Mouse (Mus musculus): ENCODE measurements around the gene Zfp664.

DNA sequence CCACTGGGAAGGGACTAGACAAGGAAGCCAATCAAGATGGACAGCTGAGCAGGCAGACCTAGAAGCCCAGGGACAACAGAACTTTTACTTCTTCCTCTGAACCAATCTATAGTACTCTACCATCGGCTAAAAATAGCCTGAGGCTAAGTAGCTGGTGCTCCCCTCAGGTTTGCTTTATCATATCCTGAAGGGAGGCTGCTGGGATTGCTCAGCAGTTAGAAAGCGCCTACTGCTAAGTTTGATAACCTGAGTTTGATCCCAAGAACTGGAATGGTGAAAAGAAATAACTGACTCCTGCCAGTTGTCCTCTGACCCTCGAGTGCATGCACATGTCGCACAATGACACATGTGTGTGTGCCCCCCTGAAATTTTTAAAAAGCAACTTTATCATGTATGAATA, 17.6 kb upstream of the Zfp664 start:
- TF ChIP-seq CTCF (IDR thresholded peaks at IDR 0.05; ENCODE audit: low read depth) (no peak), EP300 (optimal IDR thresholded peaks at IDR 0.05) (no peak)

Measured in stomach, postnatal 0 days (tissue).